Mouse (Mus musculus) spleen, postnatal 0 days (tissue): ENCODE measurements around the gene Slc1a1. TPM values are rescaled to one million over a fixed set of nuclear protein-coding genes. Genes with fewer than 3 reads are reported as not detected.

Source experiments
- polyA plus RNA-seq: library from polyadenylated mRNA; unstranded; fragments of >200 nt; fragmentation: Nextera tagmentation; extraction: Ambion mirVana; gene quantifications from 2 replicates; pipeline ENCODE4 v1.2.1, GENCODE M21; 2015

The Slc1a1 gene
- 0.17 and 0.35 TPM in 2 replicates for polyA plus RNA-seq

DNA sequence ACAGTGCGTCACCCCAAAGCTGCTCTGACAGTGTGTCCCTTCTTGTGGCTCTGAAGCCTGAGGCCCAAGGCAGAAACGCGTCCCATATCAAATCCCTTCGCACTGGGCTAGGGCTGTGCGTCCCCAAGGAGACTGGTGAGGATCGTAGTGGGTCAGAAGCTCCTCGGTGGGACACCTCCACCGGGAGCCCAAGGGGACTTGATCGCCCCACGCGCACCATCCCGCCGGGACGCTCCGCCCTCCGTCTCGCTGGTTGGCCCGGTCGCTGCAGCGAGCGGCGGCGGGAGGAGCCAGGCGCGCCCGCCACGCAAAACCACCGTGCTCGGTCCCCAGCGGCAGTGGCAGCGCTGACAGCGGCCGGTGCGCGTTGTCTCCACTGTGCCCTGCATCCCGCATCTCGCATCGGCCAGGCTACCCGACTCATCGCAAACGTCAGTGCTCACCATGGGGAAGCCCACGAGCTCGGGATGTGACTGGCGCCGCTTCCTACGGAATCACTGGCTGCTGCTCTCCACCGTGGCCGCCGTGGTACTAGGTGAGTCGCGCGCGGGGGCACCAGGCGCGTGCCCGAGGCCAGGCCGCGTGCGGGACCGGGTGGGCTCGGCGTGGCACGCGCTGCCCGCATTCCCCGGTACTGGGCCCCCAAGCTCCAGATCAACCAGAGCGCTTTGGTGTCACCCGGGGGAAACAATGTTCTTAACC lies at the start of gene Slc1a1:
Slc1a1 (plus strand) TSS at position 252 of the 702 bp plus-strand sequence.

Other genes starting within 250 kb of the Slc1a1 start
- gene Glis3, start 155.0 kb upstream of the Slc1a1 start, polyA plus RNA-seq: 2.1 and 2.2 TPM in 2 replicates
- gene Plpp6, start 128.9 kb downstream of the Slc1a1 start, polyA plus RNA-seq: 3.2 and 3.6 TPM in 2 replicates
- 0.30 and 0.57 TPM in 2 replicates for gene 4430402I18Rik, start 132.8 kb downstream of the Slc1a1 start, polyA plus RNA-seq
- gene Cdc37l1, start 155.3 kb downstream of the Slc1a1 start, polyA plus RNA-seq: 18.2 and 20.4 TPM in 2 replicates
- gene Ak3, start 212.9 kb downstream of the Slc1a1 start, polyA plus RNA-seq: 40.1 and 43.2 TPM in 2 replicates